Mouse (Mus musculus): ENCODE data around the gene Hoxd12.

DNA sequence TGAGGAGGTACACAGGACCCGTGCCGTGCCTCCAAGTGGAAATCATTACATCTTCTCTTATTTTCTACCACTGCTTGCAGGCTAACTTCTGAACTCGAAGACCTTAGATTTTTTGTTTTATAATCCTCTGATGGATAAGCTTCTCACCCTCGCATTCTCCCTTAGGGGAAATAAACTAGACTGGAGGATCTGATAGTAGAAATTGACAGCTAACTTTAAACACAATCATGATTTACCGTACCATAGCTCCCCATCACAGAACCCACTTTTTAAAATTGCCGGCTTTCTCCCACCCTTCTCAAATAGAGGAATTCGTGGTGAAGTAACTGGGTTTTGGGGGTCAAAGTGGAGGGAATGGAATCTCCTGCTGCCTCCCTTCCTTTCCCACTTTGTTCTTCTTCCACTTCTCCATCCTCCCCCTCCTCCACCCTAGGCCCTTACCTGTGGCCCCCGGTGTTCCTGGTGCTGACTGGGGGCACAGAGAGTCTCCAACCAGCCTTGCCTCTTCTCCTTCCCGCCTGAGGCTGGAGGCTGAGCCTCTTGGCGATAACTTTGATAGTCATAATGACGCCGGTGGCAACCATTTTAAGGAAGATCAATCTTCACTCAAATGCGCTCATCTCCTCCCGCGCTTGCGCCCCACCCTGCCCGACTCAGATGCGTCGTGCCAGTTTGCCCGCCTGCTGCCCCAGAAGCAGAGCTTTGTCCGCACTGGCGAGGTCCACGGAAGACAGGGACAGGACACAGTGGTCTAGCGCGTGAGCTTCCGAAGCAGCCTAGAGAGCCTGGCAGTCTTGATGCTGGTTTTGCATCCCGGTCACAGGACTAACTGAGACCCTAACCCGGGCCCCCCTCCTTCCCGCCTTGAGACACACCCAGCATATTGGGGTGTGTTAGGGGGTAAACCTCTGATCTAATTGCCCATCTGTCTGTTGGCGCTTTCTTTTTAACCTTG is 14.1 kb upstream of the Hoxd12 start:
- TF ChIP-seq GATA1 (IDR thresholded peaks at IDR 0.05; ENCODE audit: low read length) (no peak), TAL1 (IDR thresholded peaks at IDR 0.05; ENCODE audit: low read length) (no peak)

All from erythroblast, embryonic 14.5 days (primary cell).